Comparison of ENCODE assay signal across 8 mouse cellular contexts in genomic region chr16:23102340-23103037, GRCm38 (mm10). TPM values are rescaled to one million over a fixed set of nuclear protein-coding genes. Genes with fewer than 3 reads are reported as not detected.
DNase-seq lines count a peak whose midpoint lies in the region; ATAC-seq lines count a peak whose summit lies in the region.

No protein-coding gene starts in this region.

- DNase-seq in kidney, postnatal 4 days, result no peak
- peak; percentile 22 for DNase-seq in forebrain, embryonic 10.5 days (ENCODE audit: extremely low spot score, low spot score)
- no peak for DNase-seq in cerebellum, adult 18-20 months
- DNase-seq in left cerebral cortex, postnatal 4 days, result no peak
- no peak for DNase-seq in kidney, postnatal 14 days

- no peaks in the 10 kb centered on the region for H3K9me3 ChIP-seq in kidney, embryonic 16.5 days (ENCODE audit: low read length)
- H3K9me3 ChIP-seq in forebrain, embryonic 10.5 days, result no peaks in the 10 kb centered on the region
- no peaks in the 10 kb centered on the region for H3K9me3 ChIP-seq in limb, embryonic 15.5 days
- H3K9me3 ChIP-seq in stomach, embryonic 16.5 days (replicated peaks; ENCODE audit: control insufficient read depth, low read length), result no peaks in the 10 kb centered on the region

- peak overlapping the region; percentile 60 for H3K9ac ChIP-seq in kidney, embryonic 16.5 days (replicated peaks; ENCODE audit: low read length)
- H3K9ac ChIP-seq in limb, embryonic 15.5 days, result no peak overlapping the region
- peak overlapping the region; percentile 57 for H3K9ac ChIP-seq in stomach, embryonic 16.5 days (ENCODE audit: low read length)

- WGBS in kidney, embryonic 16.5 days, result 10% methylated on average over 15 of the region's 15 CpGs
- WGBS in forebrain, embryonic 10.5 days, result 13% methylated on average over 15 of the region's 15 CpGs
- WGBS in limb, embryonic 15.5 days, result 10% methylated on average over 15 of the region's 15 CpGs
- WGBS in stomach, embryonic 16.5 days, result 8% methylated on average over 15 of the region's 15 CpGs

- peak overlapping the region; percentile 67 for H3K4me2 ChIP-seq in kidney, embryonic 16.5 days (replicated peaks; ENCODE audit: low read depth, low read length)
- H3K4me2 ChIP-seq in limb, embryonic 15.5 days, result peak overlapping the region; percentile 54
- H3K4me2 ChIP-seq in stomach, embryonic 16.5 days (ENCODE audit: low read depth, low read length), result peak overlapping the region; percentile 57

- no peaks in the 10 kb centered on the region for H3K27me3 ChIP-seq in kidney, embryonic 16.5 days (ENCODE audit: insufficient read depth, low read length)
- H3K27me3 ChIP-seq in forebrain, embryonic 10.5 days (ENCODE audit: poor library complexity, severe bottlenecking), result peaks cover 20% of the 10 kb centered on the region
- 0 out of 2 replicates have a peak, but pooled peaks cover 7% of the 10 kb centered on the region for H3K27me3 ChIP-seq in limb, embryonic 15.5 days
- no peaks in the 10 kb centered on the region for H3K27me3 ChIP-seq in stomach, embryonic 16.5 days (ENCODE audit: control insufficient read depth, insufficient read depth, low read length)

- no peaks in the 10 kb centered on the region for H3K36me3 ChIP-seq in kidney, embryonic 16.5 days (ENCODE audit: insufficient read depth, low read length)
- H3K36me3 ChIP-seq in forebrain, embryonic 10.5 days (replicated peaks), result no peaks in the 10 kb centered on the region
- no peaks in the 10 kb centered on the region for H3K36me3 ChIP-seq in limb, embryonic 15.5 days
- H3K36me3 ChIP-seq in stomach, embryonic 16.5 days (ENCODE audit: control insufficient read depth, insufficient read depth, low read length), result no peaks in the 10 kb centered on the region

- intact Hi-C loops in left cerebral cortex, postnatal 4 days (cut with DNase I), result no loop called here

- peak overlapping the region; percentile 46 for H3K4me3 ChIP-seq in kidney, embryonic 16.5 days (ENCODE audit: low read length)
- peak overlapping the region; percentile 50 for H3K4me3 ChIP-seq in forebrain, embryonic 10.5 days
- peak overlapping the region; percentile 36 for H3K4me3 ChIP-seq in limb, embryonic 15.5 days
- peak overlapping the region; percentile 32 for H3K4me3 ChIP-seq in stomach, embryonic 16.5 days (replicated peaks; ENCODE audit: low read length)

- H3K27ac ChIP-seq in kidney, embryonic 16.5 days (ENCODE audit: low read length), result no peak overlapping the region
- H3K27ac ChIP-seq in forebrain, embryonic 10.5 days, result peak overlapping the region; percentile 78
- no peak overlapping the region for H3K27ac ChIP-seq in limb, embryonic 15.5 days
- peak overlapping the region; percentile 53 for H3K27ac ChIP-seq in stomach, embryonic 16.5 days (ENCODE audit: low read length)

- H3K4me1 ChIP-seq in kidney, embryonic 16.5 days (ENCODE audit: insufficient read depth, low read length), result peaks cover 11% of the 10 kb centered on the region
- H3K4me1 ChIP-seq in forebrain, embryonic 10.5 days, result peaks cover 37% of the 10 kb centered on the region
- peaks cover 17% of the 10 kb centered on the region; the same call in 1 of the 2 replicates for H3K4me1 ChIP-seq in limb, embryonic 15.5 days
- peaks cover 16% of the 10 kb centered on the region for H3K4me1 ChIP-seq in stomach, embryonic 16.5 days (ENCODE audit: control insufficient read depth, insufficient read depth, low read length)

- ATAC-seq in kidney, embryonic 16.5 days (ENCODE audit: low FRiP score, low TSS enrichment), result no peak
- ATAC-seq in limb, embryonic 15.5 days (ENCODE audit: insufficient number of reproducible peaks, low FRiP score, low TSS enrichment, low read depth), result no peak
- ATAC-seq in stomach, embryonic 16.5 days (ENCODE audit: insufficient read depth, low FRiP score), result peak; percentile 38; the same call in 1 of the 2 replicates

RNA-seq across cellular contexts. Expression of gene Eif4a2, which starts 4.8 kb away (rescaled TPM):
- 235 and 238 TPM in 2 replicates for polyA plus RNA-seq in kidney, embryonic 16.5 days (2015; fragmentation: Nextera tagmentation; extraction: Ambion mirVana)
- polyA plus RNA-seq in forebrain, embryonic 10.5 days (2016; fragmentation: Nextera tagmentation; extraction: Ambion mirVana), result 170 and 175 TPM in 2 replicates
- polyA plus RNA-seq in limb, embryonic 15.5 days (2015; fragmentation: Nextera tagmentation; extraction: Ambion mirVana), result 259 and 273 TPM in 2 replicates
- polyA plus RNA-seq in stomach, embryonic 16.5 days (2015; fragmentation: Nextera tagmentation; extraction: Ambion mirVana), result 244 and 257 TPM in 2 replicates
- 100 to 1,000 TPM; 666 to 672 TPM for total RNA-seq in left cerebral cortex, postnatal 4 days (2021)

RNA-seq across cellular contexts. Expression of gene Rfc4, which starts 25.0 kb away (rescaled TPM):
- polyA plus RNA-seq in kidney, embryonic 16.5 days (2015; fragmentation: Nextera tagmentation; extraction: Ambion mirVana), result 117 and 120 TPM in 2 replicates
- 257 and 263 TPM in 2 replicates for polyA plus RNA-seq in forebrain, embryonic 10.5 days (2016; fragmentation: Nextera tagmentation; extraction: Ambion mirVana)
- 75.9 and 87.0 TPM in 2 replicates for polyA plus RNA-seq in limb, embryonic 15.5 days (2015; fragmentation: Nextera tagmentation; extraction: Ambion mirVana)
- polyA plus RNA-seq in stomach, embryonic 16.5 days (2015; fragmentation: Nextera tagmentation; extraction: Ambion mirVana), result 81.3 and 93.7 TPM in 2 replicates
- total RNA-seq in left cerebral cortex, postnatal 4 days (2021), result 10 to 100 TPM in 1 of 2 experiments, 1 to 10 TPM in 1; 9.7 to 11.5 TPM

RNA-seq across cellular contexts. Expression of gene Adipoq, which starts 43.8 kb away (rescaled TPM):
- 0.21 TPM in 1 of 2 replicates, not detected in the other for polyA plus RNA-seq in kidney, embryonic 16.5 days (2015; fragmentation: Nextera tagmentation; extraction: Ambion mirVana)
- not detected in 2 replicates for polyA plus RNA-seq in forebrain, embryonic 10.5 days (2016; fragmentation: Nextera tagmentation; extraction: Ambion mirVana)
- 2.5 TPM in 1 of 2 replicates, not detected in the other for polyA plus RNA-seq in limb, embryonic 15.5 days (2015; fragmentation: Nextera tagmentation; extraction: Ambion mirVana)
- not detected in 2 replicates for polyA plus RNA-seq in stomach, embryonic 16.5 days (2015; fragmentation: Nextera tagmentation; extraction: Ambion mirVana)
- total RNA-seq in left cerebral cortex, postnatal 4 days (2021), result not detected

RNA-seq across cellular contexts. Expression of gene Kng1, which starts 44.8 kb away (rescaled TPM):
- 2.4 and 3.6 TPM in 2 replicates for polyA plus RNA-seq in kidney, embryonic 16.5 days (2015; fragmentation: Nextera tagmentation; extraction: Ambion mirVana)
- polyA plus RNA-seq in forebrain, embryonic 10.5 days (2016; fragmentation: Nextera tagmentation; extraction: Ambion mirVana), result not detected in 2 replicates
- polyA plus RNA-seq in limb, embryonic 15.5 days (2015; fragmentation: Nextera tagmentation; extraction: Ambion mirVana), result 0.43 and 1.9 TPM in 2 replicates
- polyA plus RNA-seq in stomach, embryonic 16.5 days (2015; fragmentation: Nextera tagmentation; extraction: Ambion mirVana), result 23.8 and 31.9 TPM in 2 replicates
- not detected for total RNA-seq in left cerebral cortex, postnatal 4 days (2021)

Comparison
In these comparisons a context has a peak if more than half of its experiments do, and no peak if none do; other contexts are left out.
1. H3K27ac ChIP-seq: peak in forebrain, embryonic 10.5 days (single experiment) and stomach, embryonic 16.5 days (single experiment); none in kidney, embryonic 16.5 days (single experiment) and limb, embryonic 15.5 days (single experiment).
2. Peak in every context shown above with its lines, with median percentiles within 50 percentile points of each other: H3K4me2 ChIP-seq and H3K4me3 ChIP-seq.